Mouse (Mus musculus) bone marrow macrophage, adult 2 months (primary cell): Measurements from ENCODE around the gene Pcnx2.

Experiments
- CTCF ChIP-seq: IDR thresholded peaks from 2 replicates; pipeline ENCODE4 v1.5.1; 2012; ENCODE audit warnings: low read depth, mild to moderate bottlenecking, low read length, moderate library complexity
- POLR2A ChIP-seq: IDR thresholded peaks from 2 replicates; pipeline ENCODE4 v1.6.1; 2012; ENCODE audit warnings: mild to moderate bottlenecking, low read depth, low read length, borderline replicate concordance

DNA sequence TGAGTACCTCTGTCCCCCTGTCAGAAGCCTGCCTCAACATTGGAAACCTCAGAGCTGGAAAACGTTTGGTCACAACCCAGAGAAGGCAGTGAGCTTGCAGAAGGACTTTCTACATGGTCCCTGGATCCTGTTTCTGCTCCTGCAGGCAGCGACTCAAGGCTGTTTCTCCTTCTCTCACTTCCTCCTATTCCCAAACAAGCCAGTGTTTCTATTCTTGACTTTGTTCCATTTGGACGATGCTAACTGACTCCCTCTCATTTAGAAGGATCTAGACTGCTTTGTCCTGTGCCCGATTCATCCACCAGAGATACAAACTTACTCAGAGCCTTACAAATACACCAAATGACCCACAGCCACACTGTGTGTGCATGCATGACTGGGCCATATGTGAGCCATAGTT lies 48.9 kb downstream of the Pcnx2 start:
- TF ChIP-seq CTCF, result no peak
- no peak for TF ChIP-seq POLR2A
